Mouse (Mus musculus) C2C12 (cell line): Measurements from ENCODE around the gene Odf3. TPM values are rescaled to one million over a fixed set of nuclear protein-coding genes. Genes with fewer than 3 reads are reported as not detected.

Experiments used
- polyA plus RNA-seq: library from polyadenylated mRNA; unstranded; fragments of >200 nt; fragmentation: generic; extraction: Trizol; gene quantifications from one replicate; pipeline ENCODE4 v1.2.1, GENCODE M21; 2012; ENCODE audit warnings: missing spikeins

Gene Odf3
- polyA plus RNA-seq, 1 experiment: 0.02 TPM

Other genes with a start within 250 kb of the Odf3 start
- gene Olfr46, start 246.5 kb upstream of the Odf3 start, polyA plus RNA-seq: not detected
- gene Olfr61, start 218.8 kb upstream of the Odf3 start, polyA plus RNA-seq: not detected
- not detected for gene Olfr53, start 201.4 kb upstream of the Odf3 start, polyA plus RNA-seq
- not detected for gene Olfr539, start 187.9 kb upstream of the Odf3 start, polyA plus RNA-seq
- not detected for gene Olfr45, start 165.9 kb upstream of the Odf3 start, polyA plus RNA-seq
- gene Olfr541, start 150.5 kb upstream of the Odf3 start, polyA plus RNA-seq: not detected
- gene Cyp2e1, start 84.1 kb upstream of the Odf3 start, polyA plus RNA-seq: not detected
- not detected for gene Syce1, start 60.0 kb upstream of the Odf3 start, polyA plus RNA-seq
- 0.18 TPM for gene Zfp941, start 25.6 kb upstream of the Odf3 start, polyA plus RNA-seq
- not detected for gene Urah, start 12.8 kb upstream of the Odf3 start, polyA plus RNA-seq
- not detected for gene Scgb1c1, start 2.3 kb upstream of the Odf3 start, polyA plus RNA-seq
- not detected for gene Gm45785, start 8.5 kb downstream of the Odf3 start, polyA plus RNA-seq
- gene Ric8a, start 9.2 kb downstream of the Odf3 start, polyA plus RNA-seq: 59.3 TPM
- 19.9 TPM for gene Bet1l, start 9.8 kb downstream of the Odf3 start, polyA plus RNA-seq
- 211 TPM for gene Psmd13, start 34.2 kb downstream of the Odf3 start, polyA plus RNA-seq
- gene Sirt3, start 34.5 kb downstream of the Odf3 start, polyA plus RNA-seq: 17.4 TPM
- 0.81 TPM for gene Cox8b, start 52.6 kb downstream of the Odf3 start, polyA plus RNA-seq
- gene Nlrp6, start 73.1 kb downstream of the Odf3 start, polyA plus RNA-seq: 0.01 TPM
- gene Pgghg, start 93.6 kb downstream of the Odf3 start, polyA plus RNA-seq: 12.2 TPM
- gene Ifitm5, start 102.5 kb downstream of the Odf3 start, polyA plus RNA-seq: 0.44 TPM
- not detected for gene Gm45717, start 108.1 kb downstream of the Odf3 start, polyA plus RNA-seq
- 609 TPM for gene Ifitm2, start 108.2 kb downstream of the Odf3 start, polyA plus RNA-seq
- 60.7 TPM for gene Ifitm1, start 119.4 kb downstream of the Odf3 start, polyA plus RNA-seq
- gene Ifitm3, start 163.0 kb downstream of the Odf3 start, polyA plus RNA-seq: 956 TPM
- 1.3 TPM for gene Ifitm6, start 170.1 kb downstream of the Odf3 start, polyA plus RNA-seq
- not detected for gene Gm17387, start 181.3 kb downstream of the Odf3 start, polyA plus RNA-seq
- gene B4galnt4, start 213.3 kb downstream of the Odf3 start, polyA plus RNA-seq: 4.0 TPM
- 0.88 TPM for gene Pkp3, start 230.4 kb downstream of the Odf3 start, polyA plus RNA-seq